ENCODE assay signal across 8 mouse cellular contexts in genomic region chr11:107131749-107132421, GRCm38 (mm10). TPM values are rescaled to one million over a fixed set of nuclear protein-coding genes. Genes with fewer than 3 reads are reported as not detected.
DNase-seq lines count a peak whose midpoint lies in the region; ATAC-seq and TF ChIP-seq lines count a peak whose summit lies in the region.

Gene Bptf (minus strand): TSS chr11:107132127.

- peak within 1 kb of the TSS; percentile 96 for H3K4me2 ChIP-seq in lung, postnatal 0 days (replicated peaks; ENCODE audit: low read depth, low read length)

- no peaks in the 10 kb centered on the region for H3K36me3 ChIP-seq in lung, postnatal 0 days (ENCODE audit: insufficient read depth, low read length)

- peak within 1 kb of the TSS; percentile 91 for H3K9ac ChIP-seq in lung, postnatal 0 days (replicated peaks; ENCODE audit: low read depth)

- H3K4me3 ChIP-seq in lung, postnatal 0 days (ENCODE audit: low read depth, low read length) = peak within 1 kb of the TSS; percentile 89

- H3K9me3 ChIP-seq in lung, postnatal 0 days (ENCODE audit: low read length) = no peaks in the 10 kb centered on the region

- peak; percentile 69 for TF ChIP-seq CTCF in lung, postnatal 0 days (IDR thresholded peaks at IDR 0.05)

- no peaks in the 10 kb centered on the region for H3K27me3 ChIP-seq in lung, postnatal 0 days (replicated peaks; ENCODE audit: insufficient read depth, low read length)

- H3K4me1 ChIP-seq in lung, postnatal 0 days (ENCODE audit: insufficient read depth, low read depth, low read length) = peaks cover 5% of the 10 kb centered on the region; the same call in 1 of the 2 replicates

- peak; percentile 92 for DNase-seq in Muller cell, postnatal 12 days (ENCODE audit: inconsistent ontology term)
- peak; percentile 89 for DNase-seq in cerebellum, adult 9-10 months
- peak; percentile 86 to 94 for DNase-seq in layer of hippocampus, postnatal 10 days (ENCODE audit: low spot score in 2 of 2)
- DNase-seq in lung, postnatal 0 days (ENCODE audit: low spot score) = peak; percentile 96
- DNase-seq in ovary, postnatal 10 days (ENCODE audit: low spot score) = peak; percentile 64
- DNase-seq in thymus, postnatal 0 days (ENCODE audit: low spot score) = peak; percentile 92

- peak within 1 kb of the TSS; percentile 98 for H3K27ac ChIP-seq in lung, postnatal 0 days (ENCODE audit: low read length)

- 0% methylated on average over 16 of the region's 94 CpGs for whole genome bisulfite sequencing in lung, postnatal 0 days

- peak; percentile 93 for ATAC-seq in frontal cortex, adult (ENCODE audit: low TSS enrichment)
- ATAC-seq in hematopoietic stem cell, adult 5-6 weeks (replicated peaks in 1 of 2; ENCODE audit: insufficient read depth in 1 of 2, low FRiP score in 2 of 2, low TSS enrichment in 1 of 2, low read depth in 1 of 2, poor library complexity in 2 of 2, severe bottlenecking in 2 of 2) = peak; percentile 69 to 81
- peak; percentile 98 for ATAC-seq in lung, postnatal 0 days

- no peak for TF ChIP-seq EP300 in lung, postnatal 0 days (IDR thresholded peaks at IDR 0.05)

RNA-seq across cellular contexts. Expression of gene Bptf, which starts in this region (rescaled TPM):
- 81.2 and 84.0 TPM in 2 replicates for total RNA-seq in hematopoietic stem cell, adult 5-6 weeks (2017)
- total RNA-seq in layer of hippocampus, postnatal 10 days (2021) = 10 to 100 TPM; 66.8 to 68.4 TPM
- 19.8 and 23.0 TPM in 2 replicates for polyA plus RNA-seq in lung, postnatal 0 days (2015; fragmentation: Nextera tagmentation; extraction: Ambion mirVana)
- 35.3 and 54.9 TPM in 2 replicates for polyA plus RNA-seq in thymus, postnatal 0 days (2015; fragmentation: Nextera tagmentation; extraction: Ambion mirVana)

Comparison
In these comparisons a context has a peak if more than half of its experiments do, and no peak if none do; other contexts are left out.
1. Peak in every context shown above with its lines: DNase-seq, ATAC-seq, H3K4me3 ChIP-seq and H3K27ac ChIP-seq.